11 mouse cellular contexts compared by ENCODE assay signal in the genomic region with DNA sequence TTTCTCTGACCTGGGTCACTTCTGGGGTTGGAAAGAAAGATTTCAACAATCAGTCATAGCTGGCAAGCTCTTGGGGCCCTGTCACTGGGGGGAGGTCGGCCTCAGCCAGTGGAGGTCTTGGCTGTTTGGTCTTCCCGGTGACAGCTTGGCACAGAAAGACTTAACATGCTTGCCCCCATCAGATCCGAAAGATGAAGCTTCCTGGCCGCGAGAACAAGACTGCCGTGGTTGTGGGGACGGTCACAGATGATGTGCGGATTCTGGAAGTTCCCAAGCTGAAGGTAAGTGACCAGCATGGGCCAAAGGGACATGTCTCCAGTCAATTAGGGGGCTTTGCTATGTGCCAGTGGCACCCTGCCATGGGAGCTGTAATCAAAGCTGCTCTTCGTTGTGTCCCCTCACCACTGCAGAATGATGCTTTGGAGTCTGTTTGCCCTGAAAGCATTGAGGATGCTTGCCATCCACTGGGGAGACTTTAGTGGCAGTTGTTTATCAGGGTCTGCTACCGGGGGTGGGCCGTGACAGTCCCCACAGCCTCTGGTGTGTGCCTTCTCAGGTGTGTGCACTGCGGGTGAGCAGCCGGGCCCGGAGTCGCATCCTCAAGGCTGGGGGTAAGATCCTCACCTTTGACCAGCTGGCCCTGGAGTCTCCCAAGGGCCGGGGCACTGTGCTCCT. TPM values are rescaled to one million over a fixed set of nuclear protein-coding genes. Genes with fewer than 3 reads are reported as not detected.
DNase-seq lines count a peak whose midpoint lies in the region; ATAC-seq and TF ChIP-seq lines count a peak whose summit lies in the region.
"Had no signal": no experiment of that assay in that cellular context is flagged by ENCODE, and none has a peak within 500 bp of the region (broad histone marks: within the 10 kb centered on the region; RNA-seq: fewer than 3 reads in every experiment).

No protein-coding gene starts in this region.

- DNase-seq in adrenal gland, adult (ENCODE audit: inconsistent age in 2 of 2, low spot score in 1 of 2): peak; percentile 21 to 46
- no peak for DNase-seq in adrenal gland, adult 8-10 months
- DNase-seq in lung, postnatal 4 days: no peak
- DNase-seq in thymus, postnatal 0 days (ENCODE audit: low spot score): no peak
- no peak for DNase-seq in kidney, adult 2 months
- DNase-seq: adrenal gland, postnatal 36 days had no signal

- H3K4me3 ChIP-seq in lung, embryonic 15.5 days: peak overlapping the region; percentile 86; the same call in 1 of the 2 replicates
- no peak overlapping the region for H3K4me3 ChIP-seq in hindbrain, embryonic 15.5 days
- H3K4me3 ChIP-seq in myocyte: peak overlapping the region; percentile 96
- H3K4me3 ChIP-seq in kidney, adult 2 months (ENCODE audit: insufficient read depth, low read depth, low read length): no peak overlapping the region

- no peak for ATAC-seq in lung, embryonic 15.5 days (ENCODE audit: borderline replicate concordance, extremely low read depth, low FRiP score, low TSS enrichment)
- ATAC-seq in hindbrain, embryonic 15.5 days (ENCODE audit: low FRiP score, low read depth): no peak

- peak overlapping the region; percentile 82 for H3K4me2 ChIP-seq in lung, embryonic 15.5 days
- H3K4me2 ChIP-seq in hindbrain, embryonic 15.5 days: 0 out of 2 replicates have a peak overlapping the region, but pooled peaks have one; percentile 81
- H3K4me2 ChIP-seq in myocyte (ENCODE audit: low read depth): peak overlapping the region; percentile 96

- H3K36me3 ChIP-seq in lung, embryonic 15.5 days: peaks cover 56% of the 10 kb centered on the region
- H3K36me3 ChIP-seq in hindbrain, embryonic 15.5 days: peaks cover 24% of the 10 kb centered on the region
- no peaks in the 10 kb centered on the region for H3K36me3 ChIP-seq in myocyte (ENCODE audit: control insufficient read depth, insufficient read depth)
- no peaks in the 10 kb centered on the region; the same call in 1 of the 2 replicates for H3K36me3 ChIP-seq in kidney, adult 2 months (ENCODE audit: control insufficient read depth, insufficient read depth, low read length)

- WGBS in lung, embryonic 15.5 days: 79% methylated on average over 16 of the region's 16 CpGs
- 91% methylated on average over 16 of the region's 16 CpGs for whole genome bisulfite sequencing in hindbrain, embryonic 15.5 days
- 79% methylated on average over 16 of the region's 16 CpGs for WGBS in kidney, adult 2 months

- H3K9me3 ChIP-seq in lung, embryonic 15.5 days: no peaks in the 10 kb centered on the region
- no peaks in the 10 kb centered on the region for H3K9me3 ChIP-seq in hindbrain, embryonic 15.5 days

- peaks cover 43% of the 10 kb centered on the region for H3K4me1 ChIP-seq in lung, embryonic 15.5 days
- peaks cover 34% of the 10 kb centered on the region for H3K4me1 ChIP-seq in hindbrain, embryonic 15.5 days (replicated peaks)
- H3K4me1 ChIP-seq in kidney, adult 2 months (ENCODE audit: control insufficient read depth, insufficient read depth, low read length): peaks cover 11% of the 10 kb centered on the region

- H3K27ac ChIP-seq in lung, embryonic 15.5 days: no peak overlapping the region
- H3K27ac ChIP-seq in hindbrain, embryonic 15.5 days (replicated peaks): no peak overlapping the region
- H3K27ac ChIP-seq in kidney, adult 2 months (ENCODE audit: insufficient read depth, low read depth, low read length): no peak overlapping the region

- H3ac ChIP-seq in myocyte (ENCODE audit: control insufficient read depth, insufficient read length): no peak overlapping the region

- no peak for TF ChIP-seq CTCF in kidney, adult 2 months (conservative IDR thresholded peaks at IDR 0.05; ENCODE audit: insufficient read depth, insufficient read length, low read depth, low read length)

- H3K27me3 ChIP-seq in lung, embryonic 15.5 days: no peaks in the 10 kb centered on the region
- H3K27me3 ChIP-seq in hindbrain, embryonic 15.5 days: no peaks in the 10 kb centered on the region
- no peaks in the 10 kb centered on the region for H3K27me3 ChIP-seq in myocyte (ENCODE audit: control insufficient read depth, insufficient read depth, insufficient read length)
- H3K27me3 ChIP-seq in kidney, adult 2 months (replicated peaks; ENCODE audit: control insufficient read depth, insufficient read depth, low read length): no peaks in the 10 kb centered on the region

- H3K9ac ChIP-seq in lung, embryonic 15.5 days: peak overlapping the region; percentile 97
- H3K9ac ChIP-seq in hindbrain, embryonic 15.5 days: no peak overlapping the region

- no peak for TF ChIP-seq POLR2A in myocyte (IDR thresholded peaks at IDR 0.05; ENCODE audit: insufficient read length, low read depth)
- no peak for TF ChIP-seq POLR2A in kidney, adult 2 months (IDR thresholded peaks at IDR 0.05; ENCODE audit: low read depth, low read length)

- peaks cover 37% of the 10 kb centered on the region for H3K79me2 ChIP-seq in myocyte (ENCODE audit: control insufficient read depth, insufficient read depth)

TF ChIP-seq in myocyte, 11 proteins besides CTCF, POLR2A, EP300 and RAD21:
- no peak for TF ChIP-seq TCF3 (IDR thresholded peaks at IDR 0.05; ENCODE audit: insufficient read length, low read depth)
- no peak for TF ChIP-seq E2F4 (IDR thresholded peaks at IDR 0.05; ENCODE audit: insufficient read depth)
- no peak for TF ChIP-seq POLR2AphosphoS2 (IDR thresholded peaks at IDR 0.05; ENCODE audit: insufficient read length, low read depth)
- no peak for TF ChIP-seq USF1 (IDR thresholded peaks at IDR 0.05; ENCODE audit: low read depth)
- TF ChIP-seq REST (IDR thresholded peaks at IDR 0.05; ENCODE audit: insufficient read depth, insufficient read length): no peak
- TF ChIP-seq TCF12 (IDR thresholded peaks at IDR 0.05; ENCODE audit: insufficient read depth, poor library complexity, severe bottlenecking): no peak
- TF ChIP-seq MAX (IDR thresholded peaks at IDR 0.05; ENCODE audit: low read depth): no peak
- TF ChIP-seq SRF (IDR thresholded peaks at IDR 0.05; ENCODE audit: control insufficient read depth, insufficient read length, low read depth): no peak
TF ChIP-seq in myocyte: peak in this region for 0.

RNA-seq across cellular contexts. Expression of a gene that starts 1.1 kb away (rescaled TPM):
- total RNA-seq in adrenal gland, adult 8-10 months (2022): 1 to 10 TPM in 1 of 4 experiments, under 1 TPM in 3; 0.29 to 2.1 (median 0.66) TPM
- polyA plus RNA-seq in lung, embryonic 15.5 days (2015; fragmentation: Nextera tagmentation; extraction: Ambion mirVana): 1.4 and 1.5 TPM in 2 replicates
- 0.38 and 0.57 TPM in 2 replicates for polyA plus RNA-seq in hindbrain, embryonic 15.5 days (2015; fragmentation: Nextera tagmentation; extraction: Ambion mirVana)
- polyA plus RNA-seq in myocyte (2012; fragmentation: generic; extraction: Trizol): 0.18 TPM
- 0.50 and 0.66 TPM in 2 replicates for polyA plus RNA-seq in thymus, postnatal 0 days (2015; fragmentation: Nextera tagmentation; extraction: Ambion mirVana)
- polyA plus RNA-seq in kidney, adult 2 months (2012; rRNA removed): 0.19 and 0.35 TPM in 2 replicates

RNA-seq across cellular contexts. Expression of a gene that starts 2.1 kb away (rescaled TPM):
- 10 to 100 TPM; 36.9 to 40.2 (median 39.3) TPM for total RNA-seq in adrenal gland, adult 8-10 months (2022)
- polyA plus RNA-seq in lung, embryonic 15.5 days (2015; fragmentation: Nextera tagmentation; extraction: Ambion mirVana): 26.4 and 26.5 TPM in 2 replicates
- 24.4 and 26.9 TPM in 2 replicates for polyA plus RNA-seq in hindbrain, embryonic 15.5 days (2015; fragmentation: Nextera tagmentation; extraction: Ambion mirVana)
- polyA plus RNA-seq in myocyte (2012; fragmentation: generic; extraction: Trizol): 22.8 TPM
- 19.8 and 21.8 TPM in 2 replicates for polyA plus RNA-seq in thymus, postnatal 0 days (2015; fragmentation: Nextera tagmentation; extraction: Ambion mirVana)
- polyA plus RNA-seq in kidney, adult 2 months (2012; rRNA removed): 57.2 and 68.3 TPM in 2 replicates

RNA-seq across cellular contexts. Expression of a gene that starts 4.6 kb away (rescaled TPM):
- total RNA-seq in adrenal gland, adult 8-10 months (2022): 1,000 to 10,000 TPM; 1,011 to 1,224 (median 1,104) TPM
- polyA plus RNA-seq in lung, embryonic 15.5 days (2015; fragmentation: Nextera tagmentation; extraction: Ambion mirVana): 1,016 and 1,098 TPM in 2 replicates
- 528 and 575 TPM in 2 replicates for polyA plus RNA-seq in hindbrain, embryonic 15.5 days (2015; fragmentation: Nextera tagmentation; extraction: Ambion mirVana)
- 3,224 TPM for polyA plus RNA-seq in myocyte (2012; fragmentation: generic; extraction: Trizol)
- polyA plus RNA-seq in thymus, postnatal 0 days (2015; fragmentation: Nextera tagmentation; extraction: Ambion mirVana): 1,315 and 1,426 TPM in 2 replicates
- 955 and 1,014 TPM in 2 replicates for polyA plus RNA-seq in kidney, adult 2 months (2012; rRNA removed)

RNA-seq across cellular contexts. Expression of a gene that starts 5.7 kb away (rescaled TPM):
- not detected for total RNA-seq in adrenal gland, adult 8-10 months (2022)
- not detected in 2 replicates for polyA plus RNA-seq in lung, embryonic 15.5 days (2015; fragmentation: Nextera tagmentation; extraction: Ambion mirVana)
- not detected in 2 replicates for polyA plus RNA-seq in hindbrain, embryonic 15.5 days (2015; fragmentation: Nextera tagmentation; extraction: Ambion mirVana)
- not detected for polyA plus RNA-seq in myocyte (2012; fragmentation: generic; extraction: Trizol)
- not detected in 2 replicates for polyA plus RNA-seq in thymus, postnatal 0 days (2015; fragmentation: Nextera tagmentation; extraction: Ambion mirVana)
- polyA plus RNA-seq in kidney, adult 2 months (2012; rRNA removed): 0.15 and 0.28 TPM in 2 replicates
- total RNA-seq: adrenal gland, postnatal 36 days had no signal
- polyA plus RNA-seq: neural tube, embryonic 11.5 days; urinary bladder, adult 2 months had no signal

RNA-seq across cellular contexts. Expression of a gene that starts 15.0 kb away (rescaled TPM):
- 100 to 1,000 TPM; 254 to 411 (median 333) TPM for total RNA-seq in adrenal gland, adult 8-10 months (2022)
- 2.7 and 3.1 TPM in 2 replicates for polyA plus RNA-seq in lung, embryonic 15.5 days (2015; fragmentation: Nextera tagmentation; extraction: Ambion mirVana)
- polyA plus RNA-seq in hindbrain, embryonic 15.5 days (2015; fragmentation: Nextera tagmentation; extraction: Ambion mirVana): 2.9 and 4.1 TPM in 2 replicates
- 26.2 TPM for polyA plus RNA-seq in myocyte (2012; fragmentation: generic; extraction: Trizol)
- polyA plus RNA-seq in thymus, postnatal 0 days (2015; fragmentation: Nextera tagmentation; extraction: Ambion mirVana): 10.6 and 13.4 TPM in 2 replicates
- polyA plus RNA-seq in kidney, adult 2 months (2012; rRNA removed): 106 and 116 TPM in 2 replicates

Comparison
In these comparisons a context has a peak if more than half of its experiments do, and no peak if none do; other contexts are left out.
1. DNase-seq: peak in adrenal gland, adult (2 of 2); none in adrenal gland, adult 8-10 months (single experiment), lung, postnatal 4 days (0 of 2), thymus, postnatal 0 days (single experiment) and kidney, adult 2 months (single experiment).
2. H3K4me3 ChIP-seq: peak in lung, embryonic 15.5 days (single experiment) and myocyte (single experiment); none in hindbrain, embryonic 15.5 days (single experiment) and kidney, adult 2 months (single experiment).
3. Peak in every context shown above with its lines, with median percentiles within 50 percentile points of each other: H3K4me2 ChIP-seq.